Mouse (Mus musculus) adrenal gland, postnatal 10 days (tissue): Measurements from ENCODE around the gene Ptprr. TPM values are rescaled to one million over a fixed set of nuclear protein-coding genes. Genes with fewer than 3 reads are reported as not detected.

Source experiments
- DNase-seq: peaks from one replicate; pipeline ENCODE4 v3.0.0; 2021; ENCODE audit warnings: mixed read lengths
- total RNA-seq, 2 experiments: library from RNA; stranded (reverse); gene quantifications; 2 replicates each; pipeline ENCODE4 v1.2.3; 2021

Gene Ptprr
- total RNA-seq, 2 experiments from 2014 or later = 5.7 to 7.7 TPM

- DNase-seq = no peak
Measured at GRCm38 (mm10) chr10:116115881-116116677, 98.1 kb downstream of the Ptprr start.

GRCm38 (mm10) chr10:116117060-116117459, 99.0 kb downstream of the Ptprr start:
- DNase-seq = no peak

- DNase-seq = no peak
Measured at GRCm38 (mm10) chr10:116121463-116121862, 103.5 kb downstream of the Ptprr start.

GRCm38 (mm10) chr10:116123808-116124207, 105.8 kb downstream of the Ptprr start:
- DNase-seq = no peak

GRCm38 (mm10) chr10:116125364-116125763, 107.4 kb downstream of the Ptprr start:
- no peak for DNase-seq

GRCm38 (mm10) chr10:116130401-116130800, 112.4 kb downstream of the Ptprr start:
- DNase-seq = no peak

- DNase-seq = no peak
Measured at GRCm38 (mm10) chr10:116131223-116131622, 113.2 kb downstream of the Ptprr start.

GRCm38 (mm10) chr10:116132233-116132632, 114.2 kb downstream of the Ptprr start:
- DNase-seq = no peak

- no peak for DNase-seq
Measured at GRCm38 (mm10) chr10:116135187-116135586, 117.2 kb downstream of the Ptprr start.

GRCm38 (mm10) chr10:116140226-116140625, 122.2 kb downstream of the Ptprr start:
- DNase-seq = no peak

- DNase-seq = no peak
Measured at GRCm38 (mm10) chr10:116143684-116144083, 125.7 kb downstream of the Ptprr start.

GRCm38 (mm10) chr10:116146091-116146490, 128.1 kb downstream of the Ptprr start:
- no peak for DNase-seq

GRCm38 (mm10) chr10:116154707-116155106, 136.7 kb downstream of the Ptprr start:
- DNase-seq = peak; percentile 15

- DNase-seq = no peak
Measured at GRCm38 (mm10) chr10:116156699-116157098, 138.7 kb downstream of the Ptprr start.

- DNase-seq = no peak
Measured at GRCm38 (mm10) chr10:116162338-116162737, 144.3 kb downstream of the Ptprr start.

- DNase-seq = no peak
Measured at GRCm38 (mm10) chr10:116175324-116175883, 157.4 kb downstream of the Ptprr start.

- DNase-seq = no peak
Measured at GRCm38 (mm10) chr10:116177390-116178179, 159.6 kb downstream of the Ptprr start.

GRCm38 (mm10) chr10:116181235-116181634, 163.2 kb downstream of the Ptprr start:
- DNase-seq = no peak

- DNase-seq = no peak
Measured at GRCm38 (mm10) chr10:116182221-116182620, 164.2 kb downstream of the Ptprr start.

- no peak for DNase-seq
Measured at GRCm38 (mm10) chr10:116183258-116183657, 165.2 kb downstream of the Ptprr start.

GRCm38 (mm10) chr10:116191724-116192123, 173.7 kb downstream of the Ptprr start:
- DNase-seq = no peak

- no peak for DNase-seq
Measured at GRCm38 (mm10) chr10:116192293-116192692, 174.3 kb downstream of the Ptprr start.

GRCm38 (mm10) chr10:116194409-116194808, 176.4 kb downstream of the Ptprr start:
- no peak for DNase-seq
